Mouse (Mus musculus): Measurements from ENCODE around the gene Prkcz.

Prkcz gene

GRCm38 (mm10) chr4:155307591-155307990 is 53.6 kb downstream of the Prkcz start:
- no peak for DNase-seq

DNA sequence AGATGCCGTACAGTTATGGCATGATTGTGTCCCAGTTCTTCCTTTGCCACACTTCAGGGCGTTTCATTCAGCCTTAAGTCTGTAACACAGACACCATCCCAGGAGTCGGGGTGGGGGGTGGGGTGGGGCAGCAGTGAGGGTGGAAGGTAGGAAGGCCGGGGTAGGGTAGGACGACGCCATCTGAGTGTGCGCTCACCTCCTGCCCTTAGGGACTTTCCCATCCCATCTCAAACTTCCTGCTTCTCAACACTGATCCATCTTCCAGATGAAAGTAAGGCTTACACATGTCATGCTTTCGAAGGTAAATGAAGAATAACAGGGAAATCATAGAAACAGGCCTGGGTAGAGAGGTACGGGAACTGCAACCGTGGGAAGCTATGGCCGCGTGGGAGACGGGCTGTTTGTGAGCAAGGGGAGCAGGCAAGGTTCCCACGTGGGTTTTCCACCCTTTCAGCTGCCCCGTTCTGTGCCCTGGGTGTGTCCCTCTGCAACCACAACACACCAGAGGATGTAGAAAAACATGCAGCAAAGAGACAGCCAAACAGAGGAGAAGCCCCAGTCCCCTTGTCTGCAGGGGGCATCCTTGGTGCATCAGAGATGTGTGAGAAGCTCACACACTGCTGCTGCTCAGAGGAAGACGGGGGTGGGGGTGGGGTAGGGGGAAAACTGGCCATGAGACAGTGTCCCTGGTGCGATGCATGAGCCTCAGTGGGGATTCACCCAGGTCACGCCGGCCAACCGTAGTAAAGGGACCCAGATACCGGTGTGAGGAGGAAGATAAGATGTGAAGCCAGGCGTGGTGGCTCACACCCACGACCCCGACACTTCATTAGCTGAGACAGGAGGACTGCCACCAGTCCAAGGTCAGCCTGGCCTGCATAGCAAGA is 54.6 kb downstream of the Prkcz start:
- DNase-seq, result no peak

GRCm38 (mm10) chr4:155305531-155306031 is 55.6 kb downstream of the Prkcz start:
- no peak for DNase-seq

DNA sequence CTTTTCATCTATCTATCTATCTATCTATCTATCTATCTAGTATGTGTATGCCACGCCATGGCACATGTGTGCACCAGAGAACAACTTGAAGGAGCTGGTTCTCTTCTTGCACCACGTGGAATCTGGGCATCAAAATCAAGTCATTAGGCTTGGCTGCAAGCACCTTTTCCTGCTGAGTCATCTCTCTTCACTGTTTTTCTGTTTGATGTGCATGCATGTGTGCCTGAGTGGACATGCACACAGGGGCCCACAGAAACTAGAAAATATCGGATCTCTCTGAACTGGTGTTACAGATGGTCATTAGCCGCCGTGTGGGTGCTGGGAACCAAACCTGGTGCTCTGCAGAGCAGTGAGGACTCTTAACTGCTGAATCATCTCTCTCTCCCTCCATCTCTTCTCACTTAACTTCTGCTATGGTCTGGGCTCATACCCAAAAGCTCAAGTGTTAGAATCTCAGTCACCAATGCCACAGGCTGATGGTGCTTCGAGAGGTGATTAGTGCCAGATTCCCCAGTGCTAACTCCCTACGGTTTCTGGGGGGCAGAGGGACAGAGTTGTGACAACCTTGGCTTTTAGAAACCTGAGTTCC is 56.6 kb downstream of the Prkcz start:
- no peak for DNase-seq

DNA sequence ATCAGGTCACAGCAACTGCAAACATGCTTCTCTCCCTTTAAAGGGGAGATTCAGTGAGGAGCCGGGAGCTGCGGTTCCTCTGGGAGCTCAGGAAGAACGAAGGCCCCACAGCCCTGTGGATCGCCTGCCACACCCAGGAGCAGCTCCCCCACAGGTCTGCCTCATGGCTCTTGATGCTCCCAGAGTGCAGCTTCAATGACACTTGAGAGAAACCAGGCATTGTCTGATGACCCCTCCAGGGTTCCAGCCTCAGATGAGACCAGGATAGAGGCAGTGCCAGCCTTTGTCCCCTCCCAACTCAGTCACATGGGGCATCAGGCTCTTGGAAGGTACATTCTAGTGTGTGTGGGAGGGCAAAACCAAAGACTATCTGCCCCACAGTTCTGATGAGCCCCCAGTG is 59.2 kb downstream of the Prkcz start:
- no peak for DNase-seq

DNA sequence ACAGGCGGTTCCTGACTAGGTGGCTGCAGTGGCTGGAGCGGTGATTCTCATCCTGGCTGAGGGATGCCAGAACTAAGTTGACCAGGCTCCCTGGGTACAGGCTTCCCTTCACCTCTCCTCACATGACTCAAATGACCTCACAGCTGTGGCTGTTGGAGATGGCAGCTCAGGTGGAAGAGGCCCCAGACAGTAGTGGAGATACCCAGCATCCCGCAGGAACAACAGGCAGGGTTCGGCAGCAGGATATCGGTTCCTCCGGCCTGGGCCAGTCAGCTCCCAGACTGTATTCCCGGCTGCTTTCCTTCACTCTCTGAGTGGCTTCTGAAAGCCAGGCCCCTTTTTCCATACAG is 60.1 kb downstream of the Prkcz start:
- DNase-seq, result no peak

- no peak for DNase-seq
These were observed 60.6 kb downstream of the Prkcz start for GRCm38 (mm10) chr4:155300421-155301097.

- no peak for DNase-seq
These were observed 62.3 kb downstream of the Prkcz start for GRCm38 (mm10) chr4:155298826-155299225.

DNA sequence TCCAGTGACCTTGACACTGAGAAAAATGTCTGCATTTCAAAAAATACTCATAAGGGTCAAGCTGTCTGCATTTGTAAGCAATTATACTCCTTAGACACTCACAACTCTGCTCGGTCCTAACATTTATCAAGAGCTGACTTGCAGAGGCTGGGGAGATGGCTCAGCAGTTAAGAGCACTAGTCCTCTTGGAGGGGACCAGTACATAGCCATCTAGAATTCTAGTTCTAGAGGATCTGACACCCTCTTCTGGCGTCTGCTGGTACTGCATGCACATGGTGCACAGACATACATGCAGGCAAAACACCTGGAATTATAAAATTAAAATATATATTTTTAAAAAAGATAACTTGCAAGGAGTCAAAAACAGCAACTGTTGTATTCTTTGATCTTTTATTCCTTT is 64.1 kb downstream of the Prkcz start:
- peak in 1 of 2 experiments; percentile 36 for DNase-seq

DNA sequence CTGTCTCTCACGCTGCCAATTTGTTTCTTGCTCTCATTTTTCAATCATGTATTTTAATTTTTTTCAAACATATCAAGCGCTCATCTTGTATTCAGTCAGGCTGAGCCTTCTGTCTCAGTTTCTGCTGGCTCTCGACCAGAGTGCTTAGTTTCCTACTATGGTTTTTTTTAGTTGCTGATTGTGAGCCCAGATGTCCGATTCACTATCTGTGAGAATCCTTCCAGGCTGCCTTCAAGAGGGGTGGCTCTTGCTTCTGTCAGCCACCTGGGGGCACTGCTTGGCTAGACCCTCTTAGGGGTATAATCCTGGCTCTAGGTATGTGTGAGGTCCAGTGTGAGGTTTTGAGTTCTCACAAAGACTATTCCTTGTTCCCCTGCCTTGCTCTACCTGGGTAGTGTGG is 65.2 kb downstream of the Prkcz start:
- no peak for DNase-seq

GRCm38 (mm10) chr4:155295026-155295590 is 66.1 kb downstream of the Prkcz start:
- no peak for DNase-seq

GRCm38 (mm10) chr4:155294381-155294780 is 66.8 kb downstream of the Prkcz start:
- no peak for DNase-seq

DNA sequence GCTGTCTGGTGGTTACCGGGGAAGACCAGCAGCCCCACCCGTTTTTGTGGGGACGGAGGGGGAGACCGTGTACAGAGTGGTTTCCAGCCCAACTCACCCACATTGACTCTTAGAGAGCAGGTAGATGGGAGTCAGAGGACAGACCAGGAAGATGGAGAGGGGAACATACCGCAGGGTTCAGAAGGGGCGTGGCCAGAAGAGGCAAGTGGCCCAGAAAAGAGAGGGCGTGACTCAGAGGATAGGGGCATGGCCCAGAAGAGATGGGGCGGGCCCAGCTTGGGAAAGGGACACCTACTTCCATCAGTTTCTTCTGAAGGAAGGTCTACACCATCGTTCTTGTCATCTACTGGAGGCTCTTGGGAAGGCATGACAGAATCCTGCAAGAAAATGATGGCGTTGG is 68.3 kb downstream of the Prkcz start:
- no peak for DNase-seq

- DNase-seq, result no peak
These were observed 71.1 kb downstream of the Prkcz start for GRCm38 (mm10) chr4:155290045-155290444.

DNA sequence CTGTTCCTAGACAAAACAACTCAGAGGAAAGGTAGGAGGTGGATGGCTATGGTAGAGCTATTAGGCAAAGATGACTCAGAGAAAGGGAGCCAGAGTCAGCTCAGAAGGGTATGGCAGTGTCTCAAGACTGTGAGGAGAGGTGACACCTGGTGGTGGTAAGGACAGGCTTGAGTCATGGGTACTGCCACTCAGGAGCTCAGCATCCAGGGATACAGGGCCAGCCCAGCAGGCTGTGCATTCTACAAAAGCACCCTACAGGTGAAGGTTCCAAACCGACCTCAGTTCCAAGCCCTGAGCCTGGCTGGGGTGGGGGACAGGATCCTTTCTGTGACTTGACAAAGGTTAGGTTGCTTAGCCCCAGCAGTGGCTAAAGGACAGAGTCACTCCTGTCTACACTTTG is 72.6 kb downstream of the Prkcz start:
- no peak for DNase-seq

DNA sequence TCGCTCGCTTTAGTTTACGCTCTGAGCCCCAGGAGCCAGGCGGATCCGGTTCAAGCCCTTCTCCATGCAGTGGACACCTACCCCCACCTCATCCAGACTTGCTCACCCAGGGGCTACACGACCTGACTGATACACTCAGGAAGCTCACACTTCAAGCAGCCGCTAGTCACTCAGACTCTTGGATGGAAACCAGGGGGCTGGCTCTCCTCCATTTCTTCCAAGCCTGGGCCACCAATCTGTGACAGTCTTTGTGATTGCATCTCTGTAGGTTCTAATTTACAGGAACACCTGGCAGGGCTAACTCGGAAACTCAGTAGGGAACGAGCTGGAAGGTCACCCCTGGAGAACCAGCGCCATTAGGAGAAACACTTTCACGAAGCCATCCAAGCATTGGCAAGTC is 73.4 kb downstream of the Prkcz start:
- DNase-seq, result no peak

DNA sequence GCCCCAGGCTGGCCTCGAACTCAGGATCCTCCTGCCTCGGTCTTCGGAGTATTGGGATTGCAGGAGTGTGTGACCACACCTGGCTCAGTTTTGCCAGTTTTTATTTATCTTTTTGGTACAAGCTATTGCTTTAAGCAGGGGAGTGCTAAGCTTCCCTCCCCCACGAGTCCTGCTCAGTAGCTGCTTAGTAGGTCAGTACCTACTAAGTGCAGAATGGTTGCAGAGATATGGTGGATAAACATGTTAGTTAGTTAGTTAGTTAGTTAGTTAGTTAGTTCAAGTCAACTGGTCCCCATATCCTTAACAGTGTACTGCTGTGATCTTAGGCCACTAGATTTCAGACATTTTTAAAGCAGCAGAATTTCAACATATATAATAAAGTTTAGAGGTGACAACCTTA is 75.1 kb downstream of the Prkcz start:
- no peak for DNase-seq

DNA sequence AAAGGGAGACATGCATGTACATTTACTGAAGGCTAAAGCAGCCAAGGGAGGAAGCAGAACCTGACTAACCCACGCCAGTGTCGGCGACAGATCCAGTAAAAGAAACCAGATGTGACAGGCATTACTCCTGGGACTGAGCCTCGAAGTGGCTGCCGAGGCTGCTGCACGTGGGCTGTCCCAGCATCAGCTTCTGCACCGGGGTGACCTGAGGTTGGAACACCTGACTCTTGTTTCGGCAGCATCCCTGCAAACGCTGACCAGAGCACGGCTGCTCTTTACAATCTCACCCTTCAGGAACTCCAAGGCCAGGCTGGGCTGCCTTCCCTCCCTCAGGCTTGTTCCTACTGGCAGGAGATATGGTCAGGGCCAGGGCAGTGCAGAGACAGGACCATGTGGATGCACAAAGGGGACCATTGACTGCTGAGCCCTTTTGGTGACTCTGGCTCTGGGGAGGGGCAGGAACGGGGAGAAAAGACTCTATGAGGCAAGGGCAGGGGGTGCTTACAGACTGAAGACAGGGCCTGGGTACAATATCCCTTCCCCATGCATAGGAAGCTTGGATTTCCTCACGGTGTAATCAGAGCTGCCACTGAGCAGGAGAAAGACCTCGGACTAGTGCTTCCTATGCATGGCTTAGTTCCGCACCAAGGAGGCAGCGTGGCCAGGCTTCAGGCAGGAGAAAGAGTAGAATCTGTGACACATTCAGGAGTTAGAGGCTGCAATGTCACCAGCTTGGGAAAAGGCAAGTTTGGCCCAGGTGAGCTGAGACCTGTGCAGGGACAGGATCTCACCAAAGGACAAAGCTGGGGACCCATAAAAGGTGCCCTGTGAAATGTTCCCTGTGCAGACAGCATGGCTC is 76.4 kb downstream of the Prkcz start:
- DNase-seq, result no peak

GRCm38 (mm10) chr4:155283585-155283984 is 77.6 kb downstream of the Prkcz start:
- DNase-seq, result no peak

GRCm38 (mm10) chr4:155283001-155283503 is 78.1 kb downstream of the Prkcz start:
- DNase-seq, result peak; percentile 37 to 54

DNA sequence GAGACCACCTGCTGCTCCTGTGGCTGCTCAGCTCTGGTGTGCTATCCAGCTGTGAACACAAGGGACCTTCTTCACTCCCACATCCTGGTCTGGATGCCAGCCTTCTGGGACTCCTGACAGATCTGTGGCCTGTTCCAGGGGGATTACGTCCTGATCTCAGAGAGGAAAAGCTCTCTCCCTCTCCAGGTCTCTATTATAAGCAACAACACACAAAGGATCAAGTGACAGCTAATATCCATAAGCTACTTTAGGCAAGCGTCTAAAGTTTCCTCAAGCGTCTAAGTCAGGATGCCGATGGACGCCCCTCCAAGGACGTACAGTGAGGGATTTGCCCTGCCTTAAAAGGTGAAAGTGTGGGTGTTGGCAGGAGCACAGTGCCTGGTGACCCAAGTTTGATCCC is 78.9 kb downstream of the Prkcz start:
- no peak for DNase-seq

DNA sequence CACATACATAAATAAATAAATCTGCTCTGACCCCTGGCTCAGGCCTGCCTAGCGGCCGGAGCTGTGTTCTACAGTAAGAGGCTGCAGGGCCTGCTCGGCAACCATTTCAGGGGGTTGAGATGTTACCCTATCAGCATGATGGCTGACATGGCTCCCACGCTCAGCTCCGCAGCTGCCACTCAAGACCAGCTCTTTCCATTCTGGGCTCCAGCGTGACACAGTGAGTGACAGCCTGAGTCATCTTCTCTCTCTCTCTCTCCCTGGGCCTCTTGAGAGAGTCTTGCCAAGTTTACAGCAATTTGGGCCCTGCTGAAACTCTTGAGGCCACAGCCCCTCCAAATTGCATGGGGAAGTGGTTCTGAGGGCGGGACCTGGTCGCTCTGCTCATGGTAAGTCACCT is 79.5 kb downstream of the Prkcz start:
- no peak for DNase-seq

All from lung, postnatal 4 days (tissue).